Mouse (Mus musculus): ENCODE measurements around the gene Chat. TPM values are rescaled to one million over a fixed set of nuclear protein-coding genes. Genes with fewer than 3 reads are reported as not detected.

Gene Chat
- not detected in 2 replicates for polyA plus RNA-seq (2012; rRNA removed)

DNA sequence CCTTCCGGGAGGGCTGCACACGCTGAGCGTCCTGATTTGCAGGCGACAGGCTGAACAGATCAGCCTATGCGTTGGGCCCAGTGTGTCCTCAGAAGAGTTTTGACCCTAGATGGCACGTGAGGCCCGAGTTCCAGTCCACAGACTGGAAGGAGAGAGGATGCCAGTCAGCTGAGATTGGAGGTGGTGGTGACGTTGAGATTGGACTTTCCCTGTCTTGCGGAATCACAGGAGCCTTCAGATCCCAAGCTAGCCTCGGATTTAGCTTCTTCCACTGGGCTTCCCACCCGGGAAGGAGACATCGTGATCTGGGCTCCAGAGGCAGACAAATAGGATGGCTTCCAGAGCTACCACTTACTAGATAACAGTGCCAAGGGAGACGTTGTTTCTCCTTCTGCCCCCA lies at the start of gene Chat:
TSS of gene Chat (minus strand) at position 101 of the 400 bp plus-strand sequence.
- DNase-seq (ENCODE audit: low read depth): no peak

- DNase-seq (ENCODE audit: low read depth): no peak
Measured at GRCm38 (mm10) chr14:32513336-32514032, 47.7 kb upstream of the Chat start, which contains the start of gene Ercc6. Gene Ercc6 (plus strand): TSS chr14:32513521.

- DNase-seq (ENCODE audit: low read depth): no peak
Measured at GRCm38 (mm10) chr14:32512912-32513311, 47.1 kb upstream of the Chat start.

DNA sequence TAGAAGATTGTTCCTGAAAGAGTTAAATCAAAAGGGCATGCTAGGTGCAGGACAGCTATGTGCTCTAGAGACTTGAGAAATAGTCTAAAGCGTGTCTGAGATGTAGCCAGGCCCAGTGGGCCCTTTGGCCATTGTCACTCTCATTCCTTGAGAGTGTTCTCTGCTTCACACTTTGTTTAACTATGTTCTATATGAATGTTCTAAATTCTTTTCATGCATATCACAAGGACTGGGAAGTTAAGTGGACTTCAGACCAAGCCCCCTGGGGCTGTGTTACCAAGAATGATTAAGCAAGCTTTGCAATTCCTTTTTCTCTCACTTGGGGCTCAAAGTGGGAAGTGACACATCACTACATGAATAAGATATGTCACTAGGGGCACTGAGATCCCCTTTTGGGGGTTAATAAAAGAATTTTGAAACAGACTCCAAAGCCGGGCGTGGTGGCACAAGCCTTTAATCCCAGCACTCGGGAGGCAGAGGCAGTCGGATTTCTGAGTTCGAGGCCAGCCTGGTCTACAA lies 43.7 kb upstream of the Chat start:
- DNase-seq (ENCODE audit: low read depth): no peak

GRCm38 (mm10) chr14:32508105-32508835 lies 42.5 kb upstream of the Chat start:
- no peak for DNase-seq (ENCODE audit: low read depth)

- DNase-seq (ENCODE audit: low read depth): no peak
Measured at GRCm38 (mm10) chr14:32507216-32507615, 41.4 kb upstream of the Chat start.

- DNase-seq (ENCODE audit: low read depth): no peak
Measured at GRCm38 (mm10) chr14:32506329-32506728, 40.5 kb upstream of the Chat start.

DNA sequence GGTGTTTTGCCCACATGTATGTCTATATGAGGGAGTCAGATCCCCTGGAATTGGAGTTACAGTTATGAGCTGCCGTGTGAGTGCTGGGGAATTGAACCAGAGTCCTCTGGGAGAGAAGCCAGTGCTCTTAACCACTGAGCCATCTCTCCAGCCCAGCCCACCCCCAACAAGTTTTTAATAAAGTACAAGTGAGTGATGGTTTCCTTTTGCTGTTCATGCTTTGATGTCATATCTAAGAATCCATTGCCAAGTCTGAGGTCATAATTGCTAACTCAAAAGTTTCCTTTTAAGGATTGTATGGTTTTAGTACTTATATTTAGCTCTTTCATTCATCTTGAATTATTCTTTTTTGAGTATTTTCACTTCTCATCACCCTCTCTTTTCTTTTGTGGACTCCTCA lies 38.1 kb upstream of the Chat start:
- DNase-seq (ENCODE audit: low read depth): no peak

GRCm38 (mm10) chr14:32502764-32503688 lies 37.2 kb upstream of the Chat start:
- DNase-seq (ENCODE audit: low read depth): no peak

- DNase-seq (ENCODE audit: low read depth): no peak
Measured at GRCm38 (mm10) chr14:32501303-32501702, 35.5 kb upstream of the Chat start.

- DNase-seq (ENCODE audit: low read depth): no peak
Measured at GRCm38 (mm10) chr14:32496115-32496850, 30.5 kb upstream of the Chat start.

GRCm38 (mm10) chr14:32492521-32492920 lies 26.7 kb upstream of the Chat start:
- no peak for DNase-seq (ENCODE audit: low read depth)

GRCm38 (mm10) chr14:32482061-32482460 lies 16.3 kb upstream of the Chat start:
- no peak for DNase-seq (ENCODE audit: low read depth)

DNA sequence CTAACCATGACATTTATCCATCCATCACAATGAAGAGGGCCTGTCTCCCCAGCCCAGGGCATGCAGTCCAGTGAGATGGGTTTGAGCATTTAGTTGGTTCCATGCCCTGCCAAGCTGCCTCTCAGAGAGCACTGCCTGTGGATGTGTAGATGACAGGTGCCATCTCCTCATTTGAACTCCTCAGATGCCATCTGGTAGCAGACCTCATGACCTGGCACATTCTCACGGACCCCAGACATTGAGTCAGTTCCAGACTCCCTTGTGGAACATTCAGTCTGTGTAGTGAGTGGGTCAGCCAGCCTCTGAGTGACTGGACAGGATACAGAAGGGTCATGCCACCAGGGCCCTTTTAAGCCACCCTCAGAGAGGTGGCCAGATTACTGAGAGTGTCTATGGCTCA lies 11.8 kb upstream of the Chat start:
- DNase-seq (ENCODE audit: low read depth): no peak

- DNase-seq (ENCODE audit: low read depth): no peak
Measured at GRCm38 (mm10) chr14:32476559-32476958, 10.8 kb upstream of the Chat start.

DNA sequence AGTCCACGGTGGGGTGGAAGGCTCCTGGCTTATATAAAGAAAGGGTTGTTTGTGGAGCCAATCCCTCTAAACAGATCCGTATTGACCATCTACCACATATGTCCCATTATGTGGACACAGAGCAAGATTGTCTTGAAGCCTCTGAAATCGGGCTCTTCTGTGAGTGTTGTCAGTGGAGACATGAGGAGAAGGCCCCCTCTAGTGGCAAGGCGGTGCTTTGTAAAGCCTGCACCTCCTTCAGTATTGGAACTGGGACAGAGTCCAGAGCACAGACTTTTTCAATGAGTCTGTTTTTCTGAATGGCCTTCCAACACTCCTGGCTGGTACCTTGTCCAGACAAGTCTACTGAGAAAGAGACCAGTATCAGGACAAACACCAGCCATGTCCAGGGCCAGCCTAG lies 7.2 kb upstream of the Chat start:
- no peak for DNase-seq (ENCODE audit: low read depth)

GRCm38 (mm10) chr14:32467606-32468005 lies 1.8 kb upstream of the Chat start:
- DNase-seq (ENCODE audit: low read depth): no peak

GRCm38 (mm10) chr14:32465506-32465870 lies 301 bp downstream of the Chat start:
- DNase-seq (ENCODE audit: low read depth): no peak

- no peak for DNase-seq (ENCODE audit: low read depth)
Measured at GRCm38 (mm10) chr14:32464601-32465505, 936 bp downstream of the Chat start, which contains the start of gene Slc18a3. Gene Slc18a3 (minus strand): TSS chr14:32464850.

Data from gonadal fat pad, adult 2 months (tissue).